ENCODE assay signal across 8 mouse cellular contexts in the genomic region with DNA sequence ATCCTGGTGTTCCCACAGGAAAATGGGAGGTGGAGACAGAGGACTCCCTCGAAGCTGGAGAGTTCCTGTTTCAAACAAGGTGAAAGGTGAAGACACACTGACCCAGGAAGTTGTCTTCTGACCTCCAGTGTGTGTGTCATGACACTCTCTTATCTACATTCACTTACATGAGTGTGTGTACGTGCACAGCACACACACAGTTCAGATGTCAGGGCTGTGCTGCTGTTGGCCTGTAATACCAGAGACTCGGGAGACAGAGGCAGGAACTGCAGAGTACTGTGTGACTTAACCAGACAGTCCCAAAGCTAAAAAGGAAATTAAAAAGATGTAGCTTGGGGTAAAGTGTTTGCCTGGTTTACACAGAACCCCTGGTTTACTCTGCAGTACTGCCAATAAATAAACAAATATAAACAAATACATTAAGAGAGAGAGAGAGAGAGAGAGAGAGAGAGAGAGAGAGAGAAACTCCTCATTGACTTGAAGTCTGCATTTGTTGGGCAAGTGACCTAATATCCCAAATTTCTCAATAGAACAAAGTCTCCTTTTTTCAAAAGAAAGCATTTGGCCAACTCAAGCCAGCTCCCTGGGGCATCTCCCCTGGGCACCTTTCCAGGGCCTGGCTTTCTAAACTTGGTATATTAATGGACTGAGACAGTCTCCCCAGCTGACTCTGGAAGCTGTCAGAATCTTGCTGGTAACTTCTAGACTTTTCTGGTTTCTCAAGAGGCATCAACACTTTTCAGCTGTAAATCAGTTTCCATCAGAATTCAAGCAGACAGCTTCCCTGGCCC. TPM values are rescaled to one million over a fixed set of nuclear protein-coding genes. Genes with fewer than 3 reads are reported as not detected.
DNase-seq lines count a peak whose midpoint lies in the region; ATAC-seq and TF ChIP-seq lines count a peak whose summit lies in the region.

No protein-coding gene starts in this region.

- H3K79me2 ChIP-seq in heart, adult 2 months (replicated peaks; ENCODE audit: control insufficient read depth, insufficient read depth, low read length): no peaks in the 10 kb centered on the region

- H3K9ac ChIP-seq in heart, adult 2 months (ENCODE audit: low read depth, low read length): peak overlapping the region; percentile 25; the same call in 1 of the 2 replicates
- no peak overlapping the region for H3K9ac ChIP-seq in kidney, postnatal 0 days (ENCODE audit: low read depth, low read length)

- H3K9me3 ChIP-seq in kidney, postnatal 0 days (replicated peaks; ENCODE audit: low read length): no peaks in the 10 kb centered on the region

- TF ChIP-seq POLR2A in heart, adult 2 months (IDR thresholded peaks at IDR 0.05; ENCODE audit: insufficient read depth, low read depth, low read length): no peak

- no peak overlapping the region; the same call in 1 of the 2 replicates for H3K4me2 ChIP-seq in kidney, postnatal 0 days (ENCODE audit: low read length)

- peak overlapping the region; percentile 88 for H3K27ac ChIP-seq in heart, adult 2 months
- H3K27ac ChIP-seq in kidney, postnatal 0 days: peak overlapping the region; percentile 50

- TF ChIP-seq EP300 in heart, adult 2 months (IDR thresholded peaks at IDR 0.05; ENCODE audit: insufficient read depth, low read depth, low read length): no peak

- peak; percentile 26 for DNase-seq in right cerebral cortex, adult 18-20 months
- DNase-seq in right cerebral cortex, postnatal 36 days (ENCODE audit: low spot score in 2 of 2): no peak
- DNase-seq in cerebellum, adult 8-10 months: peak; percentile 69
- DNase-seq in heart, adult 2 months: peak; percentile 76 to 77
- no peak for DNase-seq in kidney, postnatal 0 days (ENCODE audit: low spot score)
- DNase-seq in ovary, adult 18-20 months (ENCODE audit: low spot score): peak; percentile 38
- no peak for DNase-seq in left cerebral cortex, adult 8-10 months (ENCODE audit: low spot score in 2 of 2)

- H3K27me3 ChIP-seq in heart, adult 2 months (ENCODE audit: control insufficient read depth, insufficient read depth, low read length): no peaks in the 10 kb centered on the region
- no peaks in the 10 kb centered on the region for H3K27me3 ChIP-seq in kidney, postnatal 0 days (ENCODE audit: insufficient read depth, low read length)

- 22% methylated on average over 3 of the region's 3 CpGs for WGBS in heart, adult 2 months
- 23% methylated on average over 3 of the region's 3 CpGs for WGBS in kidney, postnatal 0 days

- ATAC-seq in kidney, postnatal 0 days (replicated peaks; ENCODE audit: low FRiP score, low read depth): no peak
- ATAC-seq in megakaryocyte progenitor cell, adult 5-6 weeks (replicated peaks; ENCODE audit: poor library complexity): no peak

- intact Hi-C loops in heart, adult 2 months (cut with DNase I): loop anchor here (1.0 to 2.0 kb wide), 2 partner anchors 89 to 148 kb away; a partner anchor contains a TSS

- TF ChIP-seq CTCF in heart, adult 2 months (IDR thresholded peaks at IDR 0.05): no peak
- no peak for TF ChIP-seq CTCF in kidney, postnatal 0 days (IDR thresholded peaks at IDR 0.05; ENCODE audit: low read depth)

- peaks cover 6% of the 10 kb centered on the region for H3K36me3 ChIP-seq in heart, adult 2 months (ENCODE audit: control insufficient read depth, insufficient read depth, low read length)
- H3K36me3 ChIP-seq in kidney, postnatal 0 days (ENCODE audit: insufficient read depth, low read length): no peaks in the 10 kb centered on the region

- no peak overlapping the region for H3K4me3 ChIP-seq in heart, adult 2 months
- no peak overlapping the region for H3K4me3 ChIP-seq in kidney, postnatal 0 days (replicated peaks; ENCODE audit: low read depth, low read length)

- H3K4me1 ChIP-seq in heart, adult 2 months (ENCODE audit: control insufficient read depth, insufficient read depth, low read length): peaks cover 23% of the 10 kb centered on the region
- peaks cover 14% of the 10 kb centered on the region; the same call in 1 of the 2 replicates for H3K4me1 ChIP-seq in kidney, postnatal 0 days (replicated peaks; ENCODE audit: insufficient read depth, low read length)

RNA-seq across cellular contexts. Expression of a gene that starts 36.0 kb away (rescaled TPM):
- 10 to 100 TPM; 19.5 to 23.5 TPM for total RNA-seq in heart, adult 2 months (2021)
- 12.5 and 18.2 TPM in 2 replicates for polyA plus RNA-seq in heart, adult 2 months (2012; rRNA removed)
- 66.5 and 70.2 TPM in 2 replicates for polyA plus RNA-seq in kidney, postnatal 0 days (2015; fragmentation: Nextera tagmentation; extraction: Ambion mirVana)
- 39.9 and 42.8 TPM in 2 replicates for total RNA-seq in megakaryocyte progenitor cell, adult 5-6 weeks (2015)
- 65.7 and 71.0 TPM in 2 replicates for total RNA-seq in megakaryocyte progenitor cell, adult 5-6 weeks (2017)
- total RNA-seq in left cerebral cortex, adult 8-10 months (2022): 10 to 100 TPM; 28.2 to 32.6 (median 29.4) TPM

RNA-seq across cellular contexts. Expression of a gene that starts 51.3 kb away (rescaled TPM):
- total RNA-seq in heart, adult 2 months (2021): 100 to 1,000 TPM; 693 to 811 TPM
- 125 and 246 TPM in 2 replicates for polyA plus RNA-seq in heart, adult 2 months (2012; rRNA removed)
- 172 and 179 TPM in 2 replicates for polyA plus RNA-seq in kidney, postnatal 0 days (2015; fragmentation: Nextera tagmentation; extraction: Ambion mirVana)
- 73.1 and 73.6 TPM in 2 replicates for total RNA-seq in megakaryocyte progenitor cell, adult 5-6 weeks (2015)
- 104 and 117 TPM in 2 replicates for total RNA-seq in megakaryocyte progenitor cell, adult 5-6 weeks (2017)
- 100 to 1,000 TPM; 146 to 162 (median 151) TPM for total RNA-seq in left cerebral cortex, adult 8-10 months (2022)

Comparison
In these comparisons a context has a peak if more than half of its experiments do, and no peak if none do; other contexts are left out.
1. DNase-seq: peak in right cerebral cortex, adult 18-20 months (single experiment), cerebellum, adult 8-10 months (single experiment), heart, adult 2 months (2 of 2) and ovary, adult 18-20 months (single experiment); none in right cerebral cortex, postnatal 36 days (0 of 2), kidney, postnatal 0 days (single experiment) and left cerebral cortex, adult 8-10 months (0 of 2).
2. RNA of a gene that starts 51.3 kb away (total RNA-seq): 693 to 811 TPM in heart, adult 2 months; 146 to 162 TPM in left cerebral cortex, adult 8-10 months and 73.1 to 117 TPM in megakaryocyte progenitor cell, adult 5-6 weeks; every median in the first group is over 4 times any median in the second.